Mouse (Mus musculus): ENCODE measurements around the gene Cmc1. TPM values are rescaled to one million over a fixed set of nuclear protein-coding genes. Genes with fewer than 3 reads are reported as not detected.

The Cmc1 gene
- polyA plus RNA-seq (2012; rRNA removed): 0.33 and 0.82 TPM in 2 replicates

DNA sequence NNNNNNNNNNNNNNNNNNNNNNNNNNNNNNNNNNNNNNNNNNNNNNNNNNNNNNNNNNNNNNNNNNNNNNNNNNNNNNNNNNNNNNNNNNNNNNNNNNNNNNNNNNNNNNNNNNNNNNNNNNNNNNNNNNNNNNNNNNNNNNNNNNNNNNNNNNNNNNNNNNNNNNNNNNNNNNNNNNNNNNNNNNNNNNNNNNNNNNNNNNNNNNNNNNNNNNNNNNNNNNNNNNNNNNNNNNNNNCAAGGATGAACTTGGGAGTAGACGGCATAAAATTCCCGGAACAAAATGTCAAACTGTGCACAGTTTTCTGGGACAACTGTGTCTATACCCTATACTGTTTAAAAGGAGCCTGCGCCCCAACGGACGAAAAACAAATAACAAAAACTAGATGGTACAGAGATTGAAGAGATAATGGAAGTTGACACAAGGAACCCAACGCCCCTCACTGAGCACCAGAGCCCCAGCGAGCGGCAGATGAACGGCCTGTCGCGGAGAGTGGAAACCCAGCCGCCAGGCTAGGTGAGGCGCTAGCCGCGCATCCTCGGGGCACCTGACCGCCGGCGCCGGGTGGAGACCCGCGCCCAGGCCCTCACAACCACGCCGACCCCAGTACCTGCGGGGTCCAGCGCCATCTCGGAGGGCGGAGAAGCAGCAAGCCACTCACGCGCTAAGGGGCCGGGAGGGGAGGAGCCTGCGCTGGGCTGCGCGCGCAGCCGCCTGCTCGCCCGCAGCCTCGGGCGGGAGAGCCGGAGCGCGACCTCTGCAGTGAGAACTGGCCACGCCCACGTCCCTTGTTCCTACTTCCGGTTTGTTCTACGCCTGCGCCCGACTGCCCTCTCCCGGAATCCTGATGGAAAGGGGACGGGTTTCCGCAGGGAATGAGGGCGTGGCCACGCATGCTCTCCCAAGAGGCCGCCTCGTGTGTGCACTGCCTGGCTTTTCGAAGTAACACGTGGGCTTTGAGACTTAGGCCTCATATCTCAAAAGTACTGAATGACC lies at the start of gene Cmc1:
Gene Cmc1 (minus strand): TSS at position 771 of the 996 bp plus-strand sequence.

DNA sequence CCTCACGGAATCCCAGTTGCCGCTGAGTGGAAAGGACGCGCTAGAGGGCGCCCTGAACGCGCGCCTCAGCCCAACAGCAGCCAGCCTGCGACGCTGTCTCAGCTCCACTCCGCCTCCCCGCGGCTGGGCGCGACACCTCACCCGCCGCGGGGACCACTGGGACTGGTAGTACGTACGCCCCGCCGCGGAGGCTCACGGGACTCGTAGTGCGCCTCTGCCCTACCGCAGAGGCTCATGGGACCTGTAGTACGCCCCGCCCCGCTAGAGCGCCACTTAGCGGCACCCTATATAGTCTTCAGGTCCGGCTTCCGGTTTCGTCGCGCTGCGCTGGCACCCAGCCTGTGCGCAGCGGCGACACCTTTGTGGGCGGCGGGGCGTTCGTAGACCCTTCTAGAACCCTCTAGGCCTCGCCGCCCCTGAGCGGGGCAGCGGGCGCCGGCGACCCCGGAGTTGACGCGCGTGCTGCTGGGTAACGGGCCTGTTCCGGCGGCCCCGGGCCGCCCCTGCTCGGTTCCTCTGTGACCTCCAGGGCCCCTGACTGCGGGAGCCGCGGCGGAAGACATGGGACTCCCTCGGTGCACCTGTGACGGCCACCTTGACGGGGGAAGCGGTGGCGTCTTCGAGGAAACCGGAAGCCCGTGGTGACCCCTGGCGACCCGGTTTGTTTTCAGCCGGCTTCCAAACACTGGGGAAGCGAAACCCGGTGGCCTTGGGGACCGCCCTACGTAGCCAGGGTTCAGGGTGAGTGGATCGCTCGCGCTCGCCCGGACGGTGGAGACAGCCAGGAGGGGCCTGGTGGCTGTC lies 109.6 kb downstream of the Cmc1 start, which contains the start of gene Azi2:
Gene Azi2 (plus strand): TSS at position 282 of the 804 bp plus-strand sequence.

Other genes starting within 250 kb of the Cmc1 start
- 8.6 and 20.8 TPM in 2 replicates for gene Azi2, start 109.7 kb downstream of the Cmc1 start, polyA plus RNA-seq (2012; rRNA removed)

All from stomach, adult 2 months (tissue).